Mouse (Mus musculus): ENCODE data around the gene Sept12.
A peak's percentile ranks its signal among the peaks of the same experiment; 100 is the strongest.

Gene Sept12

GRCm38 (mm10) chr16:4997553-4997952 is at the start of gene Sept12:
Gene Sept12 (minus strand): TSS chr16:4997852.
- no peak for DNase-seq (ENCODE audit: low spot score)

GRCm38 (mm10) chr16:5045322-5045721 is 47.7 kb upstream of the Sept12 start:
- DNase-seq (ENCODE audit: low spot score): no peak

- DNase-seq (ENCODE audit: low spot score): no peak
Measured at GRCm38 (mm10) chr16:5036649-5037234, 39.1 kb upstream of the Sept12 start.

- no peak for DNase-seq (ENCODE audit: low spot score)
Measured at GRCm38 (mm10) chr16:5035591-5035990, 37.9 kb upstream of the Sept12 start.

GRCm38 (mm10) chr16:5029847-5030246 is 32.2 kb upstream of the Sept12 start:
- DNase-seq (ENCODE audit: low spot score): no peak

- no peak for DNase-seq (ENCODE audit: low spot score)
Measured at GRCm38 (mm10) chr16:5024021-5024420, 26.4 kb upstream of the Sept12 start.

- DNase-seq (ENCODE audit: low spot score): no peak
Measured at GRCm38 (mm10) chr16:5014578-5014977, 16.9 kb upstream of the Sept12 start.

GRCm38 (mm10) chr16:5013054-5013838 is 15.6 kb upstream of the Sept12 start, which contains the start of gene Rogdi:
Gene Rogdi (minus strand): TSS chr16:5013553.
- peak; percentile 95 for DNase-seq (ENCODE audit: low spot score)

GRCm38 (mm10) chr16:5012036-5013005 is 14.7 kb upstream of the Sept12 start:
- no peak for DNase-seq (ENCODE audit: low spot score)

GRCm38 (mm10) chr16:5011285-5011684 is 13.6 kb upstream of the Sept12 start:
- no peak for DNase-seq (ENCODE audit: low spot score)

- DNase-seq (ENCODE audit: low spot score): no peak
Measured at GRCm38 (mm10) chr16:5010371-5010935, 12.8 kb upstream of the Sept12 start.

GRCm38 (mm10) chr16:5008076-5008475 is 10.4 kb upstream of the Sept12 start:
- DNase-seq (ENCODE audit: low spot score): no peak

- DNase-seq (ENCODE audit: low spot score): no peak
Measured at GRCm38 (mm10) chr16:5007492-5007891, 9.8 kb upstream of the Sept12 start.

GRCm38 (mm10) chr16:5007067-5007466 is 9.4 kb upstream of the Sept12 start, which contains the start of gene Smim22:
Gene Smim22 (plus strand): TSS chr16:5007288.
- DNase-seq (ENCODE audit: low spot score): no peak

GRCm38 (mm10) chr16:5000611-5001010 is 3.0 kb upstream of the Sept12 start:
- no peak for DNase-seq (ENCODE audit: low spot score)

GRCm38 (mm10) chr16:4998984-4999383 is 1.3 kb upstream of the Sept12 start:
- DNase-seq (ENCODE audit: low spot score): no peak

GRCm38 (mm10) chr16:4993276-4993675 is 4.4 kb downstream of the Sept12 start:
- no peak for DNase-seq (ENCODE audit: low spot score)

- no peak for DNase-seq (ENCODE audit: low spot score)
Measured at GRCm38 (mm10) chr16:4984717-4985116, 12.9 kb downstream of the Sept12 start.

- no peak for DNase-seq (ENCODE audit: low spot score)
Measured at GRCm38 (mm10) chr16:4979755-4980380, 17.8 kb downstream of the Sept12 start.

- no peak for DNase-seq (ENCODE audit: low spot score)
Measured at GRCm38 (mm10) chr16:4978275-4979051, 19.2 kb downstream of the Sept12 start.

- DNase-seq (ENCODE audit: low spot score): no peak
Measured at GRCm38 (mm10) chr16:4976180-4976579, 21.5 kb downstream of the Sept12 start.

Data from urinary bladder, postnatal 10 days (tissue).